Mouse (Mus musculus) heart, adult 9 months (tissue): ENCODE data around the gene Caps2.
"Not testable (repeated sequence)": the region's sequence is repeated elsewhere in the genome, so short reads cannot be mapped to it uniquely, and the experiment has no call there.

Experiments
- DNase-seq, 2 experiments: peaks; one replicate each; pipeline ENCODE4 v3.0.0; 2022; ENCODE audit warnings: low spot score in 2 of 2

The Caps2 gene

GRCm38 (mm10) chr10:112163168-112163766, at the start of gene Caps2:
Gene Caps2 (plus strand): TSS chr10:112163621.
- no peak for DNase-seq

- not testable (repeated sequence) for DNase-seq
Observed at GRCm38 (mm10) chr10:112125090-112125489, 38.3 kb upstream of the Caps2 start.

GRCm38 (mm10) chr10:112127682-112128230, 35.7 kb upstream of the Caps2 start:
- DNase-seq: not testable (repeated sequence)

GRCm38 (mm10) chr10:112132194-112132593, 31.2 kb upstream of the Caps2 start:
- no peak for DNase-seq

- DNase-seq: no peak
Observed at GRCm38 (mm10) chr10:112138050-112138870, 25.2 kb upstream of the Caps2 start.

GRCm38 (mm10) chr10:112138871-112139430, 24.5 kb upstream of the Caps2 start:
- no peak for DNase-seq

GRCm38 (mm10) chr10:112139834-112140233, 23.6 kb upstream of the Caps2 start:
- no peak for DNase-seq

- DNase-seq: peak in 1 of 2 experiments; percentile 3
Observed at GRCm38 (mm10) chr10:112159882-112160560, 3.4 kb upstream of the Caps2 start, which contains the start of gene Glipr1l3. Gene Glipr1l3 (minus strand): TSS chr10:112160327.

GRCm38 (mm10) chr10:112177027-112177426, 13.6 kb downstream of the Caps2 start:
- DNase-seq: not testable (repeated sequence)

GRCm38 (mm10) chr10:112193919-112194318, 30.5 kb downstream of the Caps2 start:
- not testable (repeated sequence) for DNase-seq

GRCm38 (mm10) chr10:112203463-112203862, 40.0 kb downstream of the Caps2 start:
- DNase-seq: no peak

- no peak for DNase-seq
Observed at GRCm38 (mm10) chr10:112227073-112227472, 63.7 kb downstream of the Caps2 start.

- DNase-seq: not testable (repeated sequence)
Observed at GRCm38 (mm10) chr10:112229091-112229843, 65.8 kb downstream of the Caps2 start.

GRCm38 (mm10) chr10:112232733-112233132, 69.3 kb downstream of the Caps2 start:
- DNase-seq: not testable (repeated sequence)

- not testable (repeated sequence) for DNase-seq
Observed at GRCm38 (mm10) chr10:112235396-112235940, 72.0 kb downstream of the Caps2 start.

GRCm38 (mm10) chr10:112248273-112248672, 84.9 kb downstream of the Caps2 start:
- no peak for DNase-seq

GRCm38 (mm10) chr10:112263467-112263866, 100.0 kb downstream of the Caps2 start:
- no peak for DNase-seq
